Mouse (Mus musculus) c-Kit-positive CD71-positive TER-119-negative erythroid progenitor cells, embryonic 14.5 days (primary cell): ENCODE results near the gene Mief2.

Experiments used
- DNase-seq: peaks from one replicate; pipeline ENCODE4 v3.0.0-alpha.2; 2013; ENCODE audit warnings: low read depth

Gene Mief2

DNA sequence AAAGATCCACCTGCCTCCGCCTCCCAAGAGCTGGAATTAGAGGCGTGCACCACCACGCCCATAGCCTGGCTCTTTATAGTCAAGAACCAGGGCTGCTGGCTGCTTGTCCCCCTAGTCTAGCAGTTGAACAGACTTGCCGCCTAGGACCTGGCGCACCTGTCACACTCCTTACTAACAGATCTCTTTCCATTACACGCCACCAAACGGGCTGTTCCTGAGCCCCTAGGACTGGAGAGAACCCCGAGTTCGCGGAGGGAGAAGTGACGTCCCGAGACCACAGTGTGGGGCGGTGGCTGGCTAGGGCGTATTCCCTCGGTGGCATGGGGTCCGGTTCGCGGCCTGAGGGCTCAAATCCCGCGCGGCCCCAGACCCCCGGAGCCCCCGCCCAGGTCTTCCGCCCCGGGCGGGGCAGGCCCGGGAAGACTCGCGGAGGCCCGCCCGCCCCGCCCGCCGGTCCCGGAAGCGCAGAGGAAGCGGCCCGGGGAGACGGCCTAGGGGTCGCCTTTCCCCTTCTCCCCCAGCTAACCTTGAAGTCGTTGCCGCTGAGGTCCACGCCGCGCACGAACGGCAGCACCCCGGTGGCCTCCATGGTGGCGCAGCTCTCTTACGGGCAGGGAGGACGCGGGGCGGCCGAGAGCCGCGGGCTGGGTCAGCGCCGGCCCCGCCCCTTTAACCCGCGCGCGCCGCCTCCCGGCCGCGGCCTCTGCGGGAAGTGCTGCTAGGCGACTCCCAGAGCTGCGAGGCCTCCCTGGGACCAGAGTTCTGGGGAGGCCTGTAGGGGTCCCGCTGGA is 1.4 kb upstream of the Mief2 start, which contains the start of gene Flii:
Gene Flii (minus strand): TSS at position 663 of the 791 bp plus-strand sequence.
- peak; percentile 64 for DNase-seq

DNA sequence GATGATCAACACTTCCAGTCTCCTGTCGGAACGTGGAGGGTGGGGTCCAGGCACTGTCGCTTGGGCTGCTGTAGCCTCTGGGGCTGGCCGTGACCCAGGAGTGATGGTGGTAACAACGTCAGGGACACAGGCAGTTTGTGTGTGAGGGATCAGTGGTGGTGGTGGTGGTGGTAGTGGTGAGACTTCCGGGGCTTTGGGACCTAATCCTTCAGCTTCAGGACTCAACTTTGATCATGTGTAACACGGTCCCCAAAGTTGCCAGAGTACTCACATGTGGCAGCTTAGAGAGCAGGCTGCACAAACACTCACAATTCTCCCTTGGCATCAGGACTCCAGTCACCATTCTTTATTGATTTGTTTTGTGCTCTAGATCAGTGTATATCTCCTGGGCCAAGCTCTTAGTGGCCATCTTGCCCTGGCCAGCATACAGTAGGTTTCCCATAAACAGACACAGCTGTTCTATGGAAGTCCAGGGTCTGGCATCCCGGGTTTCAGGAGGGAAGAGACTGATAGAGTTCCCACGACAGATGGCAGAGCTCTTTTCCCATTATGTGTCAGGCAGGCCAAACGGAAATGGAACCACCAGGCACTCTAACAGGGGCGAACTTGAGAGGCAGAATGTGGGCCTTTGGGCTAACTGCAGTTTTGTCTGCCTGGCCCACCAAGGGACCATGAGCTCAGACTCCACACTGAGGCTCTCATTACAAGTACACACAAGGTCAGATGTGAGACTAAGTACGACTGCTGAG is 632 bp upstream of the Mief2 start:
- DNase-seq: no peak

DNA sequence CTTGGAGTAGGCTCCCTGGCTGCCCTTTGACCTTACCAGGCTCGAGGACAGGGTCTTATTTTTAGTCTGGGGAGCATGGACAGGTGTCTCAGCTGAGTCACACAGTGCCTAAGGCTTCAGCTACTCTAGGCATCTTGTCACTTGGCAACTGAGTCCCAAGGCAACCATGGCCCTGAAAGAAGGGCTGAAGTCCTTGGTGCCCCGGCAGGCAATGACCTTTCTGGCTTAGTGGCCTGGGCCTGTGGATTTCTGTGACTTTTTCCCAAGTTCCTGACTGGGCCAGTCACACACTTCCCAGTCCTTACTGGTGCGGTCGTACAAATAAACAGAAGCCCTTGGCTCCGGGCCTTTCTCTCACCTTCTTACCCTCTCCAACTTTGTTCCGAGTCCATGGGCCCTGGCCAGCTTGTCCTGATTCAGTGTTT is 1.0 kb downstream of the Mief2 start:
- no peak for DNase-seq

DNA sequence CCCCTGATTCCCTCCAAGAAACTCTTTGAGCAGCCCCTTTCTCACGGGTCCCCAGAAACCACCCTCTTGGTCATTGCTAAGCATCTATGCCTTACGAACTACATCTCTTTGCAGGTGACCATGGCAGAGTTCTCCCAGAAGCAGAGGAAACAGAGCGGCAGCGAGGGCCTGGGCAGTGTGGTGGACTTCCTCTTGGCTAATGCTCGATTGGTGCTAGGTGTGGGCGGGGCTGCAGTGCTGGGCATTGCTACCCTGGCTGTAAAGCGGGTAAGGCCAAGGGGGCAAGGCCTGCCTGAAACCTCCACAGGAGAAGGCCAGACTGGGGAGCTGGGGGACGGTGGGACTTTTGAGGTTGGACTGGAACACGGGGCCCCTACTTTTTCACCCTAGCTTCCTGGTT is 2.0 kb downstream of the Mief2 start:
- DNase-seq: no peak

DNA sequence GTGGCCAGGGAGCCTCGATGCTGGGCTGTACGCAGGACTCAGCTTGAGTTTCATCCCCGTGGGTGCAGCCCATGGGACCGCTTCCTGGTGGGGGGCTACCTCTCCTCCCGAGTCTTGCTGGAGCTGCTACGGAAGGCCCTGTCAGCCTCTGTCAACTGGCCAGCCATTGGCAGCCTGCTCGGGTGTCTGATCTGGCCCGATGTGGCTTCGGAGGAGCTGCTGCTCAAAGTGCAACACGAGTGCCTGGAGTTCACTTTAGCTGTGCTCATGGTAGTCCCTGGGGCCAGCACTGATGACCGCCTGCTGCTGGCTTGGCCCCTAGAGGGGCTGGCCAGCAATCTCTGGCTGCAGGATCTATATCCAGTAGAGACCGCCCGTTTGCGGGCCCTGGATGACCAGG is 3.1 kb downstream of the Mief2 start:
- DNase-seq: no peak

DNA sequence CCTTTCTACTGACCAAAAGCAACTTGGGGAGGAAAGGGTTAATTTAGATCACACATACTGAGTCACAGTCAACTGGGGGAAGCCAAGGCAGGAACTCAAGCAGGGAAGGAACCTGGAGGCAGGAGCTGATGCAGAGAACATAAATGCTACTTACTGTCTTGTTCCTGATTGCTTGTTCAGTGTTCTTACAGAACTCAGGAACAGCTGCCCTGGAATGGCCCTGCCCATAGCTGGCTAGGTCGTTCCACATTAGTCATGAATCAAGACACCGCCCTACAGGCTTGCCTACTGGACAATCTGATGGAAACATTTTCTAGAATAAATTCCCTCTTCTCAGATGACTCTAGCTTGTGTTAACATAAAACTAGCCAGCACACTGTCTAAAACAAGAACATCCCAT is 6.0 kb downstream of the Mief2 start:
- DNase-seq: no peak

DNA sequence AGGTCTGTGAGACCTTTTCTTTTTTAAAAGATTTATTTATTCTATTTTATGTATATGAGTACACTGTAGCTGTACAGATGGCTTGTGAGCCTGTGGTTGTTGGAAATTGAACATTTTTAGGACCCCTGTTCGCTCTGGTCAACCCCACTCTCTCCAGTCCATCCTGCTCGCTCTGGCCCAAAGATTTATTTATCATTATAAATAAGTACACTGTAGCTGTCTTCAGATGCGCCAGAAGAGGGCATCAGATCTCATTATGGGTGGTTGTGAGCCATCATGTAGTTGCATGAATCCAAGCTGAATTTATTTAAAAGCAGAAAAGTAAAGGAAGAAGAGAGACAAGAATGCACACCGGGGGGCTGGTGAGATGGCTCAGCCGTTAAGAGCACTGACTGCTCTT is 7.0 kb downstream of the Mief2 start:
- no peak for DNase-seq

DNA sequence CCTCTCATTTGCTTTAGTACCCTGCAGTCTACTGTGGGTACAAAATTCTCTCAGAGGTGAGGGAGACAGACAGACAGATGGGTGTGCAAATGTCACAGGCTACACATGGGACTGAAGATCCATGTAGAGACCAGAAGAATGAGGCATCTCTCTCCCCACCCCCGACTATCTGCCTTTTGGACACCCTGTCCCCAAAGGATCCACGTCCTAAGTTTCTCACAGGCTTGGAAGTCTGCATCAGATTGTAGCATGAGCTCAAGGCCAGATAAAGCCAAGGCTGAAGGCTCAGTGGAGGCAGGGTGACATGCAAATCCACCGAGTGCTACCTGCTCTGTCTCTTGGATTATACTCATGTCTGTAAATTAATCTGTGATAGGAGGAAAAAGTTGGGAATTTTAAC is 8.3 kb downstream of the Mief2 start:
- DNase-seq: no peak

DNA sequence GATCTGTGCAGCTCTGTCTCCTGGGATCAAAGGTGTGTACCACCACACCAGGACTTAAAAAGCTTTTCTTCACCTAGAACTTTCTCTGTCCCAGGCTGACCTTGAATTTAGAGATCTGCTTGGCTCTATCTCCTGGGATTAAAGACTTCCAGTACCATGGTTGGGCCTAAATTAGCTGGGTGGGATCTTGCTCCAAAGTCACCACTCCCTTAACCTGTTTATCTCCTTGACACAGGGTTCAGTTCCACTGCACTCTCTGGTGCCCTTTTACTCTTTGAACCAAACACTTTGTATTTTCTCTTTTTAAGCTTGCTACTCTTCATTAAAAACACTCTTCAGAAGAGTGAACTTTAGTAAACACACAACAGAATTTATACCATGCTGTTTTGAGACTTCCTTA is 9.3 kb downstream of the Mief2 start:
- DNase-seq: no peak

DNA sequence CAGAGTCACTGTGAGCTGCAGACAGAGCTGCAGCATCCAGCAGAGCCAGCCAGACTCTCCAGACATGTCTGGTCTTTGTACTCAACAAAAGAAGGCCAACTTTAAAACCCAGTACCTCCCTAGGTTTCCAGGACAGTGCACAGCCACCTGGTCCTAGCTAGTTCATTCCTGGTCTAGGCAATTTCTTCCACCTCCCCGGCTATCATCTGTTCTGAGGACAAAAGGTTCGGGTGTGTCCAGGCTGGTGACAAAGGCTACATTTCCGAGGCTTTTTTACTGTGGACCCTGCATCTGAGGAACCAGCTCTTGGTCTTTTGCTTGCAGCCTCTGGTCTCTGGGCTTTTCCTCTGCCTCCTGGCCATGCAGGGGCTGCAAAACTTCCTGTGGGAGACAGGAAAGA is 12.1 kb downstream of the Mief2 start:
- no peak for DNase-seq

DNA sequence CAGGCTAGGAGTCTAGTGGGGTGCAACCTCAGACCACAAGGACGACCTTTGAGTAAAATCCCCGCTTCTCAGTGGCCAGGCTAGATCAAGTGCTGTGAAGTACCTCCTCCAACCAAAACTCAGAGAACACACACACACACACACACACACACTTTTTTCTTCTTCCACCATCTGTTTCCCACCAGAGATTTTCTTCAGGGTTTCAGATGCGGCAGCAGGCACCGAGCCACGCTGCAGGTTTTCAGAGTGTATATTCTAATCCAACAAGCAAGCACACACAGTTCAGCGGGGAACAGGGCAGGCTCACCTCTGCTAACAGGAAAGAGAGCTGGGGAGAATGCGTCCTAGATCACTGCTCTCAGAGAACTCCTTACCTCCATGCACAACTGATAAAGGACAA is 27.4 kb downstream of the Mief2 start:
- DNase-seq: no peak

DNA sequence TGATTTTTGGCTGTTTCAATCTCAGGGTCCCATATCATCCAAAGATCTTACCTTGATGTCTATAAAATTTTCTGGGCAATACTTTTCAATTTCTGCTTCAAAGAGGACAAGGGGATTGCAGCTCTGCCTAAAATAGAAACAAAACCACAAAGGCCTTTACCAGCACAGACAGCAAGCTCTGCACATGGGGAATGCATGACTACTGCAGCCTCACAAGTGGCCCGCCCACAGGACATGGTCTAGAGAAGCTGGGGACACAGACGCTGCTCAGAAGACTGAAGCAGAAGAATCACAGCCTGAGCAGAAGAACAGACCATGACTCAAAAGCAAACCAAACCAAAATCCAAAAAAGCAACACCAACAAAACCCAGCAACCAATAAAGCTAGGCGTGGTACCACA is 33.5 kb downstream of the Mief2 start:
- no peak for DNase-seq

DNA sequence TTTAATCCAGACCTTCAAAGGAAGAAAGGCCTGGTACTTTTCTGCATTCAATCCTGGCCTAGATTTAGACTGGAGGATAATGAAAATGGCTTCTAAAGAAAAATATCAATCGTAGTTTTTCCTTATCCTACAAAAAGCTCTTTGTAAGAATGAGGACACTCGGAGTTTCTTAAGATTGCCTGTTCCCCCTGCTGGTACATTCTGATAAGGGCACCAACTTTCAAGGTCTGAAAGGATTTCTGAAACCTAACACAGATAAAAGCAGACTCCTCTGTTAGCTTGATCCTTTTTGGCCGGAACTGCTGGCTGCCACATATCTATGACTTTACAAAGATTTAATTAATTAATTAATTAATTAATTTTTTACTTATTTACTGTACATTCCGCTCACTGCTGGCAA is 38.8 kb downstream of the Mief2 start:
- DNase-seq: peak; percentile 44

DNA sequence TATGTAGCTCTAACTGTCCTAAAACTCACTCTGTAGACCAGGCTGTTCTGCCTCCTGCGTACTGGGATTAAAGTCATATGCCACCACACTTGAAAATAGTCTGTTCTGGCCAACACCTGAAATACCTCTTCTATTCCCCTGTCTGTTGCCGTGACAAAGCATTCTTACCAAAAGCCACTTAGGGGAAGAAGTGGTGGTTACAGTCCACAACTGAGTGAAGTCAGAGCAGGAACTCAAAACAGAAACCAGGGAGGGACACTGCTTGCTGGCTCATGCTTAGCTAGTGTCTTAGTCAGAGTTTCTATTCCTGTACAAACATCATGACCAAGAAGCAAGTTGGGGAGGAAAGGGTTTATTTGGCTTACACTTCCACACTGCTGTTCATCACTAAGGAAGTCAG is 41.1 kb downstream of the Mief2 start:
- DNase-seq: no peak

DNA sequence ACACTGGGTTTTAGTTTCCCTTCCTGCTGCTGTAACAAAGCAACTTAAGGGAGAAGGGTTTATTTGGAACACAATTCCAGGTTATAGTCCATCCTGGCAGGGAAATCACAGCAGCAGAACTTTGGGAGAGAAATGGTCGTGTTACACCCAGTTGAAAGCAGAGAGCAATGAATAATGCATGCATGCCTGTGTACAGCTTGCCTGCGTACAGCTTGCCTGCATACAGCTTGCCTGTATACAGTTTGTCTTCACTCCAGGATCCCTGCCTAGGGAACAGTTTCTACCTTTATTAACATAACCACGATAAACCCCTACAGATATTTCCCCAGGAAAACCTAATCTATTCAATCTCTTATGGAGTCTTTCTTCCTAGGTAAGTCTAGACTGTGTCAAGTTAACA is 42.6 kb downstream of the Mief2 start:
- no peak for DNase-seq

DNA sequence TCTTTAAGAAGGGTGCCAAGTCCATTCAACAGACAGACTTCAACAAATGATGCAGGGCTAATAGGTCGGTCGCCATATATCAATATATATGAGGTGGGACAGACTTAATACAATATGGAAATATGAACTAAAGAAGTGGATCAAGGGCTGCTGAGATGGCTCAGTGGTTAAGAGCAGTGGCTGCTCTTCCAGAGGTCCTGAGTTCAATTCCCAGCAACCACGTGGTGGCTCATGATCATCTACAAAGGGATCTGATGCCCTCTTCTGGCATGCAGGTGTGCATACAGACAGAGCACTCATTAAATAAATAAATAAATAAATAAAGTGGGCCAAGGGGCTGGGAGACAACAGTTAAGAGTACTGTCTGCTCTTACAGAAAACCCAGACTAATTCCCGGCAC is 44.0 kb downstream of the Mief2 start:
- no peak for DNase-seq

DNA sequence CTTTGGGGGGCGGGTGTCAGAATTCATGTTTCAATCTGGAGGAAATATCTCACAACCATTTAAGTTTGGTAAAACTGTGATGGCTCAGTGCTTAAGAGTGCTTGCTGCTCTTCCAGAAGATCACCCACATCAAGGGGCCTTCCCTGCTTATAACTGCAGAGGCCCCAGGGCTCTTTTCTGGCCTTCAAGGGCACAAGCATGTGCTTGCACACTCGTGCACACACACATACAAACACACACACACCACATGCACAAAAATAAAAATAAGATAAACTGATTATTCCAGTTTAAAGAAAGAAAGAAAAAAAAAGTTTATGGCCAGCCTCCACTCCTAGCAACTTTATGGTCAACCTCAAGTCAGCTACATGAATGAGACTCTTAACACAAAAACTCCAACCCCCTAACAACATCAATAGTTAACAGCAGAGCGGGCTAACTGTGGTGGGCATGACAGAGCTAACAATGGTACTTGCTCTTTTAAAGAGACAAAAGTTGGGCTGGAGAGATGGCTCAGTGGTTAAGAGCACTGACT is 46.0 kb downstream of the Mief2 start:
- DNase-seq: no peak

DNA sequence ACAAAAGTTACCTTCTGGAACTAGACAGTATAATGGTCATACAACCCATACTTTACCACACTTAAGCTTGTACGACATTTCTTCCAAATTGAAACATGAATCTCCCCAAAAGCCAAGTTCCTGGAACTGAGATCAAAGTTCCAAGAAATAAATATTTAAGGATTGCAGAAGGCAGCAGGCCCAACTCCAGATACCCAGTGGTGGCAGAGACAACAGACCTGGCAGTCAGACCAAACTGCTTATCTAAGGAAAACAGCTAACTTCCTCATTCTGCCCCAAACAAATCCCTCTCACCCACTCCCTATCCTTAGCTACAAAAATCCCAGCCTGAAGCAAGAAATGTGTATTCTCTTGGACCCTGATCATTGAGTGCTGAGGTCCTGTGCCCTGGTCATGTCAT is 46.6 kb downstream of the Mief2 start:
- peak; percentile 93 for DNase-seq

DNA sequence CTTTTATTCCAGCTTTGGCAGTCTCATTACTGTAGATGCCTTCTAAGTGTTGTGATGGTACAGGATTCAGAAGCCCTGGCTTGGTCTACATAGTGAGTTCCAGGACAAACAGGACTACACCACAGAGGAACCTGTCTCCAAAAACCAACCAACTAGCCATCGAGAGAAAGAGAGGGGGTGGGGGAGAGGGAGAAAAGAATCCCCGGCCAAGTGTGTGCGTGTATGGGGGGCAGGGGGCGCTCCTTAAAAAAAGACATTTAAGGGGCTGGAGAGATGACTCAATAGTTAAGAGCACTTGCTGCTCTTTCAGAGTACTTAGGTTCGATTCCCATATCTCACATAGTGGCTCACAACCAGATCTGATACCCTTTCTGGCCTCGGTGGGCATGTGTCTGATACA is 47.4 kb downstream of the Mief2 start:
- DNase-seq: no peak

DNA sequence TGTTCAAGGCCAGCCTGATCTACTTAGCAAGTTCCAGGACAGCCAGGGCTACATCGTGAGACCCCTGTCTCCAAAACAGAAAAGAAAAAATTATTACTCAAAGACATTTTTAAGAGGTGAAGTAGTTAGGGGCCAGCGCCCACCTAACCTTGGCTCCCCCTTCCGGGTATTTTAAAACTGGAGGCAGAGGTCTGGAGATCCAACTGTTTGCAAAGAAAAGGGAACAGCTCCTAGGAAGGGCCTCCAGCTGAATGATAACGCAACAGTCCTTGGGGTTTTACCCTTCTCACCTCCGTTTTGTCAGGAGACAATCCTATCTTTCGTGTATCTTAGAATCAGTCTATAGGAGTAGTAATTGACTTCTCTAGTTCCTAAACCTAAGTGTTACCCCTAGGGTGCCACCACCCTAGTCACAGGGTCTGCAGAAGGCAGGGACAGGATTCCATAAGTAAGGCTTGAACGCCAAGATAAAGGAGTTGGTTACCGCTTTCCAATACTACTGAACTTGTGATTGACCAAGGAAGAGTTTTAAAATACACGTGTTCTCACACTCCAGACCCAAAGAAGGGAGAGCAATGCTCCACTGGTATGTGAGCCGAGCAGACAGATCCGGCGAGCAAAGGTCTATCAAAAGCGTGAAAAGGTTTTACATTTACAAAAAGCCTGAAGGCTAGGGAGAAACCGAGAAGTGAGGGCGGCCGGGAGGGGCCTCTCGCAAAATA is 48.1 kb downstream of the Mief2 start:
- no peak for DNase-seq

DNA sequence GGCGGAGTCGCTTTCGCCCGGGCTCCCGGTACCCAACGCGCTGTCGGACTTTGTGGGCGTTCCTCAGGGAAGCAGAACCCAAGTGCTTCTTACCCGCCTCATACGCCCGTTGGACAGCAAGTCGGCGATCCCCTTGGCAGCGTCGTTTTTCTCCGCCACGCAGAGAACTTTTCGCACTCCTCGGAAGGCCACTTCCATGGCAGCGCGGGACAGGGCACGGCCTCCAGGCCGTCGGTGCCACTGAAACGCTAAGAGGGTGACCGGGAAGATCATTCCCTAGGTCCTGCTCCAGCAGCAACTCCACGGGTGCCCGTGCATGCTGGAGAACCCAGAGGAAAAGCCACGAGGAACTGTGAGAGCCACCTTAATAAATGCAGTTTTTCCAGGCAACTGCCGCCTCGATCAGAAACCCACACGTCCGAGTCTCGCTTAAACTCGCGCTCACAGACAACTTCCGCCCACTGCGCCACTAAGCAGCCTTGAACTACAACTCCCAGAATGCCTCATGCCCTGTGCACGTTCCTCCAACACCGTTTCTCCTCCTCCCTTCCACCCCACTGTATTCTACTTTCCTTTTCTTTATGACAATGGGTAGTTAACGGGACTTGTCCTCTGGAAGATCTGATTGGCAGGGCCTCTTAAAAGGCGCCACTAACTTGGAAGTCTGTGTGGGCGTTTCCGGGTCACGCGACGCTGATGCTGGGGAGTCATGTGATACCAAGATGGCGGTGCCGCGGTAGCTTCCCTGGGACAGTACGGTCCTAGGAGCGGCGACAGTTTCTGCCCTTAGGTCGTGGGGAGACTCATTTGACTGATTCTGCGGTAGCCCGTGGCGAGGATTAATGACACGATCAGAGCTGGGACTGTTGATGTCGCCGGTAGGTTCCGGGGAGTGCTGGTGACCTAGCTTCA is 48.9 kb downstream of the Mief2 start, which contains the start of the genes Top3a and Smcr8:
Gene Top3a (minus strand): TSS at position 537 of the 912 bp plus-strand sequence.
Gene Smcr8 (plus strand): TSS at position 696 of the 912 bp plus-strand sequence.
- DNase-seq: peak; percentile 84
